26 mouse cellular contexts compared by ENCODE assay signal in the genomic region with DNA sequence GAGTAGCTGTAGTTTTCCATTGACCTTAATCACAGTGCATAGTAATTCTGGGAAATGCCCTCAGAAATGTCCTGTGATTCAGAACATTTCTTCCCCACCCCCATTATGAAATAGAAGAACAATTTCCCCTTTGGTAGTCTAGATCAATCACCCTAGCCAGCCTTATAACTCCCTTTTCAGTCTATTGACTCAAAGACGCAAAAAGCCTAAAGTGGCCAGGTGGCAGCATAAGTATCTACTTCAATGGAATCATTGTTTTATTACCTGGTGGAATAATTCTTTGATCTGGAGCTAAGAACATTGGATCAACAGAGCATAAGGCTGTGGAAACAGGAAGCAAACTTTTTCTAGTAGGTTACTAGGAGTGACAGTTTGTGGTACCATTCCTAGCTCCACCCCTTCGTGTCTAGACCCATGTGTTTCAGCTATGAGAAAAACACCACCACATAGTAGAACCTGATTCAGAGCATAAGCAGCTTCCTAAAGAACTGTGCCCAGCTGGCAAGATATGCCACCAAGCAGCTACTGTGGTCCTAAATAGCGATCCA. TPM values are rescaled to one million over a fixed set of nuclear protein-coding genes. Genes with fewer than 3 reads are reported as not detected.
DNase-seq lines count a peak whose midpoint lies in the region; ATAC-seq and TF ChIP-seq lines count a peak whose summit lies in the region.
"Had no signal": no experiment of that assay in that cellular context is flagged by ENCODE, and none has a peak within 500 bp of the region (broad histone marks: within the 10 kb centered on the region; RNA-seq: fewer than 3 reads in every experiment).

No protein-coding gene starts in this region.

- no peak for TF ChIP-seq CTCF in lung, embryonic 14.5 days (IDR thresholded peaks at IDR 0.05; ENCODE audit: low read depth)
- no peak for TF ChIP-seq CTCF in lung, postnatal 0 days (IDR thresholded peaks at IDR 0.05)

- no peak overlapping the region for H3K9ac ChIP-seq in lung, embryonic 14.5 days
- H3K9ac ChIP-seq in lung, postnatal 0 days (replicated peaks; ENCODE audit: low read depth), result no peak overlapping the region
- H3K9ac ChIP-seq: embryonic facial prominence, embryonic 12.5 days; embryonic facial prominence, embryonic 15.5 days; forebrain, embryonic 12.5 days; forebrain, embryonic 15.5 days; heart, embryonic 12.5 days; heart, embryonic 15.5 days; hindbrain, embryonic 13.5 days had no signal

- no peak for TF ChIP-seq EP300 in lung, postnatal 0 days (IDR thresholded peaks at IDR 0.05)

- H3K36me3 ChIP-seq in lung, embryonic 14.5 days (ENCODE audit: insufficient read depth), result no peaks in the 10 kb centered on the region
- no peaks in the 10 kb centered on the region for H3K36me3 ChIP-seq in lung, postnatal 0 days (ENCODE audit: insufficient read depth, low read length)
- H3K36me3 ChIP-seq: embryonic facial prominence, embryonic 12.5 days; embryonic facial prominence, embryonic 15.5 days; forebrain, embryonic 12.5 days; forebrain, embryonic 15.5 days; heart, embryonic 12.5 days; heart, embryonic 15.5 days; hindbrain, embryonic 10.5 days; hindbrain, embryonic 13.5 days had no signal

- H3K27me3 ChIP-seq in lung, embryonic 14.5 days (ENCODE audit: insufficient read depth, low read length), result no peaks in the 10 kb centered on the region
- no peaks in the 10 kb centered on the region for H3K27me3 ChIP-seq in lung, postnatal 0 days (replicated peaks; ENCODE audit: insufficient read depth, low read length)
- H3K27me3 ChIP-seq: embryonic facial prominence, embryonic 12.5 days; embryonic facial prominence, embryonic 15.5 days; forebrain, embryonic 12.5 days; forebrain, embryonic 15.5 days; heart, embryonic 12.5 days; heart, embryonic 15.5 days; hindbrain, embryonic 13.5 days had no signal

- H3K4me2 ChIP-seq in lung, embryonic 14.5 days, result no peak overlapping the region
- H3K4me2 ChIP-seq in lung, postnatal 0 days (replicated peaks; ENCODE audit: low read depth, low read length), result no peak overlapping the region
- H3K4me2 ChIP-seq: embryonic facial prominence, embryonic 12.5 days; embryonic facial prominence, embryonic 15.5 days; forebrain, embryonic 12.5 days; forebrain, embryonic 15.5 days; heart, embryonic 12.5 days; heart, embryonic 15.5 days; hindbrain, embryonic 13.5 days had no signal

- DNase-seq in lung, embryonic 14.5 days, result peak; percentile 56
- DNase-seq in lung, postnatal 10 days, result no peak
- DNase-seq in lung, postnatal 0 days (ENCODE audit: low spot score), result peak; percentile 44
- DNase-seq in lung, postnatal 4 days, result no peak
- DNase-seq in lung, postnatal 36 days, result peak; percentile 49
- no peak for DNase-seq in urinary bladder, adult 2 months (ENCODE audit: low spot score)
- DNase-seq: adrenal gland, adult 2 months; adrenal gland, postnatal 14 days; B cell, adult 2 months; cerebellum, adult 11 months; cerebellum, adult 2 months; cerebellum, adult 9-11 months; cerebellum, postnatal 25 days; gastrocnemius, postnatal 25 days; heart, adult 18-20 months; heart, postnatal 10 days; heart, postnatal 36 days had no signal

- peak overlapping the region; percentile 46; the same call in 1 of the 2 replicates for H3K27ac ChIP-seq in lung, embryonic 14.5 days (ENCODE audit: low read depth)
- no peak overlapping the region for H3K27ac ChIP-seq in lung, postnatal 0 days (ENCODE audit: low read length)
- H3K27ac ChIP-seq: embryonic facial prominence, embryonic 12.5 days; embryonic facial prominence, embryonic 15.5 days; forebrain, embryonic 12.5 days; forebrain, embryonic 15.5 days; heart, embryonic 15.5 days; hindbrain, embryonic 10.5 days; hindbrain, embryonic 13.5 days had no signal

- 75% methylated on average over 3 of the region's 3 CpGs for WGBS in lung, embryonic 14.5 days
- WGBS in lung, postnatal 0 days, result 66% methylated on average over 3 of the region's 3 CpGs

- ATAC-seq in lung, embryonic 14.5 days (ENCODE audit: insufficient read depth), result peak; percentile 68; the same call in 1 of the 2 replicates
- ATAC-seq in lung, postnatal 0 days, result peak; percentile 54
- ATAC-seq: forebrain, embryonic 15.5 days; hindbrain, embryonic 16.5 days had no signal

- H3K9me3 ChIP-seq in lung, embryonic 14.5 days (ENCODE audit: low read depth, low read length), result no peaks in the 10 kb centered on the region
- no peaks in the 10 kb centered on the region for H3K9me3 ChIP-seq in lung, postnatal 0 days (ENCODE audit: low read length)
- H3K9me3 ChIP-seq: embryonic facial prominence, embryonic 12.5 days; embryonic facial prominence, embryonic 15.5 days; forebrain, embryonic 12.5 days; forebrain, embryonic 15.5 days; heart, embryonic 12.5 days; heart, embryonic 15.5 days; hindbrain, embryonic 10.5 days; hindbrain, embryonic 13.5 days had no signal

- H3K4me1 ChIP-seq in lung, embryonic 14.5 days (ENCODE audit: insufficient read depth), result no peaks in the 10 kb centered on the region
- H3K4me1 ChIP-seq in lung, postnatal 0 days (ENCODE audit: insufficient read depth, low read depth, low read length), result no peaks in the 10 kb centered on the region
- H3K4me1 ChIP-seq: embryonic facial prominence, embryonic 12.5 days; embryonic facial prominence, embryonic 15.5 days; forebrain, embryonic 12.5 days; forebrain, embryonic 15.5 days; heart, embryonic 12.5 days; heart, embryonic 15.5 days; hindbrain, embryonic 10.5 days; hindbrain, embryonic 13.5 days had no signal

- H3K4me3 ChIP-seq in lung, embryonic 14.5 days (ENCODE audit: low read depth, low read length), result no peak overlapping the region
- no peak overlapping the region for H3K4me3 ChIP-seq in lung, postnatal 0 days (ENCODE audit: low read depth, low read length)
- H3K4me3 ChIP-seq: embryonic facial prominence, embryonic 12.5 days; embryonic facial prominence, embryonic 15.5 days; forebrain, embryonic 12.5 days; forebrain, embryonic 15.5 days; heart, embryonic 12.5 days; heart, embryonic 15.5 days; hindbrain, embryonic 10.5 days; hindbrain, embryonic 13.5 days had no signal

RNA-seq across cellular contexts. Expression of a gene that starts 15.2 kb away (rescaled TPM):
- 10.8 and 13.5 TPM in 2 replicates for polyA plus RNA-seq in lung, embryonic 14.5 days (2014; fragmentation: Nextera tagmentation; extraction: Ambion mirVana)
- polyA plus RNA-seq in lung, postnatal 0 days (2015; fragmentation: Nextera tagmentation; extraction: Ambion mirVana), result 9.7 and 12.0 TPM in 2 replicates
- polyA plus RNA-seq in urinary bladder, adult 2 months (2012; rRNA removed), result 15.0 and 18.1 TPM in 2 replicates

Comparison
In these comparisons a context has a peak if more than half of its experiments do, and no peak if none do; other contexts are left out.
1. DNase-seq: peak in lung, embryonic 14.5 days (single experiment), lung, postnatal 0 days (single experiment) and lung, postnatal 36 days (single experiment); none in lung, postnatal 10 days (single experiment), lung, postnatal 4 days (0 of 2) and urinary bladder, adult 2 months (single experiment).